Mouse (Mus musculus) liver, embryonic 16.5 days (tissue): Measurements from ENCODE around the gene Vstm2l. TPM values are rescaled to one million over a fixed set of nuclear protein-coding genes. Genes with fewer than 3 reads are reported as not detected.

ENCODE experiments used
- ATAC-seq: fragments of 200-750 bp; cut with Nextera tagmentation; 2 replicates; pipeline ENCODE4 v1.8.0; 2017; ENCODE audit warnings: low read depth, mild to moderate bottlenecking, moderate number of reproducible peaks, moderate library complexity
- H3K27ac ChIP-seq: fragments of 300-500 bp; sonication (generic); 2 replicates; pipeline ENCODE4 v1.5.1; 2014; ENCODE audit warnings: mild to moderate bottlenecking, low read length
- H3K27me3 ChIP-seq: fragments of 300-500 bp; sonication (generic); 2 replicates; pipeline ENCODE4 v1.6.1; 2014; ENCODE audit warnings: low read depth, low read length, mixed read lengths; ENCODE audit not compliant: control insufficient read depth, insufficient read depth
- H3K36me3 ChIP-seq: fragments of 300-500 bp; sonication (generic); 2 replicates; pipeline ENCODE4 v1.6.1; 2014; ENCODE audit warnings: mild to moderate bottlenecking; ENCODE audit not compliant: control insufficient read depth, insufficient read depth
- H3K4me1 ChIP-seq: fragments of 300-500 bp; sonication (generic); 2 replicates; pipeline ENCODE4 v1.6.1; 2014; ENCODE audit warnings: low read depth, low read length, mixed read lengths; ENCODE audit not compliant: control insufficient read depth
- H3K4me2 ChIP-seq: fragments of 300-500 bp; sonication (generic); 2 replicates; pipeline ENCODE4 v1.6.1; 2014; ENCODE audit warnings: low read depth, low read length, mixed read lengths
- H3K4me3 ChIP-seq: fragments of 300-500 bp; sonication (generic); 2 replicates; pipeline ENCODE4 v1.5.1; 2014; ENCODE audit warnings: low read depth, mild to moderate bottlenecking, low read length
- H3K9ac ChIP-seq: fragments of 300-500 bp; sonication (generic); 2 replicates; pipeline ENCODE4 v1.6.1; 2014; ENCODE audit warnings: low read depth, low read length
- H3K9me3 ChIP-seq: fragments of 300-500 bp; sonication (generic); replicated peaks from 2 replicates; pipeline ENCODE4 v1.6.1; 2016; ENCODE audit warnings: low read length; ENCODE audit not compliant: control insufficient read depth
- WGBS: fragments of 180-500 bp; shearing (Covaris S2); extraction: QIAGEN DNeasy Blood & Tissue Kit; methylation state at CpG from one replicate; pipeline ENCODE4 v1.1.7; 2014; ENCODE audit not compliant: insufficient replicate concordance; 5-methylcytosine and 5-hydroxymethylcytosine counted together
- polyA plus RNA-seq: library from polyadenylated mRNA; unstranded; fragments of >200 nt; fragmentation: Nextera tagmentation; extraction: Ambion mirVana; gene quantifications from 2 replicates; pipeline ENCODE4 v1.2.1, GENCODE M21; 2015

Vstm2l gene
- polyA plus RNA-seq, 1 experiment from 2014 or later, result not detected

DNA sequence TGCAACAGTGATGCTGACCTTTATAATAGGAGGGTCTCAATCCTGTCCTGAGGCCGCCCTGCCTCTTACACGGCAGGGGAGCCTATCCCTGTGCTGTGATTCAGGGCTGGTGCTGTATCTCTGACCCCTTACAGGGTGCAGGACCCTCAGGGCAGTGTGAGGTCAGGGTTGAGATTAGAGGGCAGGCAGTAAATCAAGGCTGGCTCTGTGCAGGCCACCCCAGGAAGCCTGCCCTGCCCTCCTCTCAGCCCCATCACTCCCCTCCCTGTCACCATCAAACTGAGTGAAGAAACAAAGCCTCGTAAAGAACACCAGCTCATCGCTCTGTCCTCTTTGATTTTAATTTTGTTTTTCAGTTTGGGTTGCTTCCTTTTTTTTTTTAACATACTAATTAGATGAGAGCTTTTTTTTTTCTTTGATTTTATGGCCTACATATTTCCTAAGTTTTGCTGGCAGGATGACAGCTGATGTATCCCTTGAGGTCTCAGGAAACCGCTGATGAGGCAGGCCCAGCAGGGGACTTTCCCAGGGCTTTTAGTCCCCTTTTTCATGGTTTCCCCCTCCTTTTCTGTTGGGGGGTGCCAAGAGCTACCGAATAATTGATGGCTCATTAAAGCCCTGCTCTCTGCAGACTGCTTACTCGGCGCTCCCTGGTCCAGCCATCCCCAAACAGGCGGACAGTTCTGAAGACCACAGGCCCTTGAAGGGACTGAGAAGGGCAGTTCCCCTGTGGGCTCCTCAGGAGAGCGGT lies 27.0 kb upstream of the Vstm2l start:
- no peak for ATAC-seq

DNA sequence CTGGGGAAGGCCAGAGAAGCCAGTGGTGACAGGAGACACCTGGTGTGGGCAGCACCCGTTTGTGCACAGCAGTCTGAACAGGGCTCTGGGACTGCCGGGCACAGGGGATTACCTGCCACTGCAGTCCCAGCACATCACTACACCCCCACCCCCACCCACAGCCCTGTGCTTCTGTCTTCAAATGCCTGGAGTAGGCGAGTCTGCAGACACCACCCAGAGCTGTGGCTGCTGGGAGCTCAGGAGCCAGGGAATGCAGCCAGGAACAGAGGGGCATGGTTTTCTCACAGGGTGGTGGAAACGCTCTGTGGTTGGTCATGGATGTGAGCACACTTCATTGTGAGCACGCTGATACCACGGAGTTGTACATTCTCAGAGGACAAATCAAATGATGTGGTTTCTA lies 23.3 kb upstream of the Vstm2l start:
- ATAC-seq, result no peak
- no peaks in the 10 kb centered on the region for H3K36me3 ChIP-seq
- no peak overlapping the region for H3K9ac ChIP-seq
- H3K4me2 ChIP-seq, result no peak overlapping the region
- WGBS, result 66% methylated on average over 6 of the region's 6 CpGs
- H3K9me3 ChIP-seq, result no peaks in the 10 kb centered on the region
- H3K4me3 ChIP-seq, result no peak overlapping the region
- H3K27me3 ChIP-seq, result no peaks in the 10 kb centered on the region
- no peaks in the 10 kb centered on the region for H3K4me1 ChIP-seq
- H3K27ac ChIP-seq, result no peak overlapping the region

More for the DNA sequence above, 27.0 kb upstream of the Vstm2l start:
- Histone ChIP-seq H3K9me3 (no peaks in the 10 kb centered on the region), H3K4me3 (no peak overlapping the region), H3K4me2 (no peak overlapping the region), H3K36me3 (no peaks in the 10 kb centered on the region; the same call in 1 of the 2 replicates), H3K27ac (no peak overlapping the region), H3K4me1 (no peaks in the 10 kb centered on the region), H3K27me3 (no peaks in the 10 kb centered on the region), H3K9ac (no peak overlapping the region)
- 55% methylated on average over 10 of the region's 10 CpGs for WGBS

DNA sequence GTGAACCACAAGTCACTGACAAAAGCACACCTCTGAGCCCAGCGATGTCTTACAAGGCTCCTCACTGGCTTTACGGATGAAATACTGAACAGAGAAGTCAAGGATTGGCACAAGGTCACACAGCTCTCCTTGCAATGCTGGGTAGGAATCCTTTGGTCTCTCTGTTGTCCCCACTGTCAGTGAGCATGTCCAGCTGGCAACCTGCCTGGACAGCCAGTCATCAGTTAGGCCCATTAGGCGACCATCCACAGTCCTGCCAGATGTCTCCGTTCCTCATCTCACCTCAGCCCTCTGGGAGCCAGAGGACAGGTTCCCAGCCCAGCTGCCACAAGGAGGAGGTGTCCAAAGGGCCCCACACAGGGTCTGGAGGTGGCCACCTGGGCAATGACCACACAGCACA lies 17.3 kb upstream of the Vstm2l start:
- Histone ChIP-seq H3K4me1 (no peaks in the 10 kb centered on the region), H3K4me2 (no peak overlapping the region), H3K9ac (no peak overlapping the region), H3K9me3 (no peaks in the 10 kb centered on the region), H3K4me3 (no peak overlapping the region), H3K36me3 (no peaks in the 10 kb centered on the region), H3K27me3 (no peaks in the 10 kb centered on the region), H3K27ac (no peak overlapping the region)
- no peak for ATAC-seq
- 61% methylated on average over 4 of the region's 4 CpGs for WGBS

DNA sequence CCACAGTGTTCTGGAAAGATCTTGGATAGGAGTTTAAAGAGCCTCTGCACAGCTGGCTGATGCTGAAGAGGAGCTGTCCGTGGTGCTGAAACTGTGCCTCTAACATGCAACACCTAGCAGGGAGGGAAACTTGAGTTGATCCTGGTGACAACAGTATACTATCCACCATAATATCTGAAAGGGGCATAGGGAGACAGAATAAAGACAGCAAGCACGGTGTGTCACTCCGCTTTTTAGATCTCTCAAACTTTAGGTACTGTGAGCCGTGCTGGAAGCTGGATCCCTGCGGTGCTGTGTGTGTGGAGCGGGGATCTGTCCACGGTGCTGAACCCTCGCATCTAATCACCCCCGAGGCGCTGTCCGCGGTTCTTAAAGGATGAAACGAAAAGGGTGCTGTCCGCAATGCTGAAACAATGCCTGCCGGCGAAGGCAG lies 1.2 kb upstream of the Vstm2l start:
- Histone ChIP-seq H3K27ac (no peak overlapping the region), H3K27me3 (peaks cover 33% of the 10 kb centered on the region), H3K36me3 (no peaks in the 10 kb centered on the region), H3K4me1 (no peaks in the 10 kb centered on the region), H3K9ac (no peak overlapping the region), H3K9me3 (no peaks in the 10 kb centered on the region), H3K4me3 (no peak overlapping the region), H3K4me2 (no peak overlapping the region)
- ATAC-seq, result no peak
- 1% methylated on average over 16 of the region's 16 CpGs for WGBS

DNA sequence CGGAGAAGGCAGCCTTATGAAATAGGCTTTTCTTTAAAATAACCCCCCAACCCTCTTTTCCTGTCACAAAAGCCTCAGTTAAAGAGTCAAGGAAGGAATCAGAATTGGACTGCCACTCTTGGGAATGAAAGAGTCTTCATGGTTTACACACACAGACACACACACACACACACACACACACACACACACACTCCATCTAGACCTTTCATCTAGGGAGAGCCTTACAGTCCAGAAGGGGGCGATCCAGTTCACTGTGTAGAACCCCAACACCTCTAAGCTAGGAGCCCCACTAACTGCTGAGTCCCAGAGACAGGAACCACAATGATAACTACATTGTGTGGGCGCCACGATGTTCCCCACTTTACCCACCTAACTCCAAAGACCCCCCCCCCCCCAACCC lies 748 bp upstream of the Vstm2l start:
- no peak for ATAC-seq
- 2% methylated on average over 4 of the region's 4 CpGs for WGBS
- H3K9ac ChIP-seq, result no peak overlapping the region
- H3K9me3 ChIP-seq, result no peaks in the 10 kb centered on the region
- H3K27me3 ChIP-seq, result peaks cover 33% of the 10 kb centered on the region
- H3K4me2 ChIP-seq, result no peak overlapping the region
- no peaks in the 10 kb centered on the region for H3K36me3 ChIP-seq
- no peak overlapping the region for H3K27ac ChIP-seq
- H3K4me3 ChIP-seq, result no peak overlapping the region
- H3K4me1 ChIP-seq, result no peaks in the 10 kb centered on the region

DNA sequence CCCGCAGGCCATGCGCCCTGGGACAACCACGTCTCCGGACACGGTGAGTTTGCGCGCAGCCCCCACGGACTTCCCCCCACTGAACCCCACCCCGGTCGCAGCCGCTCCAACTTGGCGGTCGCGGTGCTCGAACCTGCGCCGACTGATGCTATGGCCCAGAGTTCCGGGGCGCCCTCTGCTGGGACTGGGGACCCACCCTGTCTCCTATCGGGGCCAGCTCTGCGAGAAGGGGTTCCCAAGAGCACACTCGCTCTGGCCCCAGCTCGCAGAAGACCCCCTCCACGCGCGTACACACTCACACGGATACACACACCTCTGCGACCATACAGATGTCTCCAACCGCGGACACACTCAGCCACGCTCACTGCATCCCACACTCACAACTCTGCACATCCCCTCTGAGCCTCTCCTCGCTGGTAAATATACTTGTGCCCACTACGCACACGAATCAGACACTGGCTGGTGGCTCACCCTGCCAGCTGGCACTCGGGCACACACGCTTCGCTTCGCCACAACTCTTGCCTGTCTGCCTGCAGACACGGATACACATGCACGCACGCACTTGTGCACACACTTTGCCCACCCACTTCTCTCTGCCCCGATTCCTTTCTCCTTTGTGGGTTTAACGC lies 550 bp downstream of the Vstm2l start:
- WGBS, result 34% methylated on average over 43 of the region's 43 CpGs
- no peaks in the 10 kb centered on the region for H3K36me3 ChIP-seq
- H3K9ac ChIP-seq, result no peak overlapping the region
- no peaks in the 10 kb centered on the region for H3K4me1 ChIP-seq
- no peak overlapping the region for H3K4me2 ChIP-seq
- no peaks in the 10 kb centered on the region for H3K9me3 ChIP-seq
- ATAC-seq, result no peak
- H3K27ac ChIP-seq, result no peak overlapping the region
- peaks cover 33% of the 10 kb centered on the region for H3K27me3 ChIP-seq
- H3K4me3 ChIP-seq, result no peak overlapping the region

DNA sequence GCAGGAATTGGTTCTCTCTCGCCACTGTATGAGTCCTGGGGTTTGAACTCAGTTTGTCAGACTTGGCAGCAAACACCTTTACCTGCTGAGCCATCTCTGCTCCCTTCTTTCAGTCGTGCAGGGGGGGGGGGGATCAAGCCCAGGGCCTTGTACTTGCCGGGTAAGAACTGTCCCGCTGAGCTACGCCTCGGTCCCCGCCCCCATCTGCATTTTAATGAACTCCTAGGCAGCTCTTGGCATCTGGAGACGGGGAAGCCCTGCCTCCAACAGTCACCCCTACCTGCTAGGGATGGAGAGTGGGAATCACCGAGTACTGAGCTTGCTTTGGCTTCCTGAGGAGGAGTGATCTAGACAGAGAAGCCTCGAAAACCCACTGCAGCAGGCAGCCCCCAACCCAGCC lies 4.1 kb downstream of the Vstm2l start:
- WGBS, result 9% methylated on average over 10 of the region's 10 CpGs
- Histone ChIP-seq H3K36me3 (no peaks in the 10 kb centered on the region), H3K4me1 (no peaks in the 10 kb centered on the region), H3K9me3 (no peaks in the 10 kb centered on the region), H3K4me3 (no peak overlapping the region), H3K9ac (no peak overlapping the region), H3K4me2 (no peak overlapping the region), H3K27me3 (peaks cover 33% of the 10 kb centered on the region), H3K27ac (no peak overlapping the region)
- ATAC-seq, result no peak

DNA sequence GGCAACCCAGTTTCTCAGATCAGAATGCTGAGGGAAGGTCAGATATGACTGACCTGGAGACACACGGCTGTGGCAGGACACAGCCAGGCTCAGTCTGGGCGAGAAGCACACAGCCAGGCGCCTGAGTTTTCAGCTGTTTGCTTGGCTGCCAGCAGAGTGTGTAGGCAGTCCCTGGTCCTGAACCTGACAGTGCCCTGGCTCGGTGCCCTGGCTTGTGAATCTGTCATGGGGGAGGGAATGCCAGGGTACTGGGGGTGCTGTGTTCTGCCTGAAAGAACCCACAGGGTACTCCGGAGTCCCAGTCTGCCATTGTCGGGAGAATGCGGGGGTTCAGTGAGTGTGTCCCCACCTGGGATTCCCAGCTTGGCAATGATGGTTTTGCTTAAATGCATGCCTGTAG lies 7.1 kb downstream of the Vstm2l start:
- H3K4me1 ChIP-seq, result no peaks in the 10 kb centered on the region
- H3K4me3 ChIP-seq, result no peak overlapping the region
- H3K27me3 ChIP-seq, result peaks cover 4% of the 10 kb centered on the region; the same call in 1 of the 2 replicates
- no peaks in the 10 kb centered on the region for H3K36me3 ChIP-seq
- H3K27ac ChIP-seq, result no peak overlapping the region
- ATAC-seq, result no peak
- H3K4me2 ChIP-seq, result no peak overlapping the region
- WGBS, result 59% methylated on average over 7 of the region's 7 CpGs
- H3K9ac ChIP-seq, result no peak overlapping the region
- H3K9me3 ChIP-seq, result no peaks in the 10 kb centered on the region

DNA sequence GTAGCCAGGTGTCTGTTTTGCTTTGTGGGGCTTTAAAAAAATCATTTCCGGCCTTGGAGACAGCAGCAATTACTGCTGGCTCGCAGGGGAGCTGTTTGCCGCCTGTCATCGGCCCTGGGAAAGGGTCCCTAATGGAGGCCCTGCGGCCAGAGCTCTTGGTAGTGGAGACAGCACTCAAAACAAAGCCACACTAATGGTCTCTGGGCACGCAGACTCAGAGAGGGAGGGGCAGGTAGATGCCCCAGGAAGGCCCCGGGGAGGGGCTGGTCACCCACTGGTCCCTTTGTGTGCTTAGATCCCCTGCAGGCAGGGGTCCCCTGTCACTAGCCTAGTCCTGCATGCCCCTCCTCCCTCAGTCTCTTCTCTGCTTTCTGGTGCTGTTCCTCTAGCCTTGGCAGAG lies 9.0 kb downstream of the Vstm2l start:
- Histone ChIP-seq H3K9ac (no peak overlapping the region), H3K27ac (no peak overlapping the region), H3K4me3 (no peak overlapping the region), H3K36me3 (no peaks in the 10 kb centered on the region), H3K9me3 (no peaks in the 10 kb centered on the region), H3K4me1 (no peaks in the 10 kb centered on the region), H3K4me2 (no peak overlapping the region), H3K27me3 (no peaks in the 10 kb centered on the region; the same call in 1 of the 2 replicates)
- WGBS, result 4% methylated on average over 7 of the region's 7 CpGs
- ATAC-seq, result no peak
